Mouse (Mus musculus) stomach, embryonic 16.5 days (tissue): ENCODE measurements around the gene Krt34. TPM values are rescaled to one million over a fixed set of nuclear protein-coding genes. Genes with fewer than 3 reads are reported as not detected.

Source experiments
- ATAC-seq: fragments of 200-750 bp; cut with Nextera tagmentation; 2 replicates; pipeline ENCODE4 v1.8.0; 2017; ENCODE audit warnings: moderate number of reproducible peaks, moderate TSS enrichment; ENCODE audit not compliant: insufficient read depth, low FRiP score
- H3K27ac ChIP-seq: fragments of 300-500 bp; sonication (generic); 2 replicates; pipeline ENCODE4 v1.5.1; 2014; ENCODE audit warnings: low read length
- H3K27me3 ChIP-seq: fragments of 300-500 bp; sonication (generic); 2 replicates; pipeline ENCODE4 v1.6.1; 2014; ENCODE audit warnings: low read length, control low read depth, mixed read lengths; ENCODE audit not compliant: control insufficient read depth, insufficient read depth
- H3K36me3 ChIP-seq: fragments of 300-500 bp; sonication (generic); 2 replicates; pipeline ENCODE4 v1.6.1; 2014; ENCODE audit warnings: low read length; ENCODE audit not compliant: control insufficient read depth, insufficient read depth
- H3K4me1 ChIP-seq: fragments of 300-500 bp; sonication (generic); 2 replicates; pipeline ENCODE4 v1.6.1; 2014; ENCODE audit warnings: low read length, control low read depth, mixed read lengths; ENCODE audit not compliant: control insufficient read depth, insufficient read depth
- H3K4me2 ChIP-seq: fragments of 300-500 bp; sonication (generic); 2 replicates; pipeline ENCODE4 v1.6.1; 2014; ENCODE audit warnings: low read depth, low read length, mixed read lengths
- H3K4me3 ChIP-seq: fragments of 300-500 bp; sonication (generic); replicated peaks from 2 replicates; pipeline ENCODE4 v1.5.1; 2014; ENCODE audit warnings: mild to moderate bottlenecking, low read length
- H3K9ac ChIP-seq: fragments of 300-500 bp; sonication (generic); 2 replicates; pipeline ENCODE4 v1.6.1; 2014; ENCODE audit warnings: low read length
- H3K9me3 ChIP-seq: fragments of 300-500 bp; sonication (generic); replicated peaks from 2 replicates; pipeline ENCODE4 v1.6.1; 2016; ENCODE audit warnings: low read length, control low read depth; ENCODE audit not compliant: control insufficient read depth
- WGBS: fragments of 180-500 bp; shearing (Covaris S2); extraction: QIAGEN DNeasy Blood & Tissue Kit; methylation state at CpG from one replicate; pipeline ENCODE4 v1.1.7; 2014; 5-methylcytosine and 5-hydroxymethylcytosine counted together
- polyA plus RNA-seq: library from polyadenylated mRNA; unstranded; fragments of >200 nt; fragmentation: Nextera tagmentation; extraction: Ambion mirVana; gene quantifications from 2 replicates; pipeline ENCODE4 v1.2.1, GENCODE M21; 2015

Krt34 gene
- polyA plus RNA-seq, result 3.2 and 4.2 TPM in 2 replicates

- WGBS, result 88% methylated on average over 6 of the region's 6 CpGs
- Histone ChIP-seq H3K4me1 (no peaks in the 10 kb centered on the region), H3K36me3 (no peaks in the 10 kb centered on the region), H3K9ac (no peak within 1 kb of the TSS), H3K9me3 (no peaks in the 10 kb centered on the region), H3K27ac (no peak within 1 kb of the TSS), H3K27me3 (no peaks in the 10 kb centered on the region), H3K4me3 (no peak within 1 kb of the TSS), H3K4me2 (no peak within 1 kb of the TSS)
- no peak for ATAC-seq
These were observed at the start of gene Krt34 for GRCm38 (mm10) chr11:100041454-100041853. TSS of gene Krt34 (minus strand) at chr11:100041554.

DNA sequence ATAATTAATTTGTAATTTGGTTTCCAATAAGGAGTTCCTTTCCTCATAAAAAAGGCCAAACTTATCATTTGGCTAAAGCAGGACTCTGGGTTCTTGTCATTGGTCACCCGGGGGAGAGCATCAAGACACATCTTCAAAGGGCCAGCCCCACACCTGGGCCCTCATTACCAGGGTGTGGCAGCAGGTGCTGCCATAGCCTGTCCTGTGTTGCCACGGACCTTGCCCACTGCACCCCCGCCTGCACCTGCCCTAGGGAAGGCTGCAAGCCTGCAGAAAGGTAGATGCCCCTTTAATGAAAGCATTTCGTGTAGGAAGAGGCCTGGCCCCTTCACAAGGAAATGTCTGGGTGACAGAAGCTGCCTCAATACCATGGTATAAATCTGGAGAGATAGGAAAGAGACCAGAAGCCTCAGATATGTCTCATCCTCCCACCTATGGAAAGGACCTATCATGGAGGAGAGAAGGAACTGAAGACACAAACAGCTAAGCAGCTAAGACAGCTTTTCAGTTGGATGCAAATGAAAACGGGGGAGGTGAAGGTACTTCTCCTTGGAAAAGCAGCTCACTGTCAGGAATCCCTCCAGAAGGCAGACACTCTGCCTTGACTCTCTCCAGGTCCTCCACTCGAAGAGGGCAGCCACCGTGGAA lies 47.1 kb upstream of the Krt34 start:
- Histone ChIP-seq H3K9me3 (no peaks in the 10 kb centered on the region), H3K27ac (no peak overlapping the region), H3K9ac (no peak overlapping the region), H3K27me3 (no peaks in the 10 kb centered on the region), H3K36me3 (no peaks in the 10 kb centered on the region), H3K4me2 (no peak overlapping the region), H3K4me1 (no peaks in the 10 kb centered on the region), H3K4me3 (no peak overlapping the region)
- no peak for ATAC-seq
- WGBS, result 61% methylated on average over 7 of the region's 7 CpGs

DNA sequence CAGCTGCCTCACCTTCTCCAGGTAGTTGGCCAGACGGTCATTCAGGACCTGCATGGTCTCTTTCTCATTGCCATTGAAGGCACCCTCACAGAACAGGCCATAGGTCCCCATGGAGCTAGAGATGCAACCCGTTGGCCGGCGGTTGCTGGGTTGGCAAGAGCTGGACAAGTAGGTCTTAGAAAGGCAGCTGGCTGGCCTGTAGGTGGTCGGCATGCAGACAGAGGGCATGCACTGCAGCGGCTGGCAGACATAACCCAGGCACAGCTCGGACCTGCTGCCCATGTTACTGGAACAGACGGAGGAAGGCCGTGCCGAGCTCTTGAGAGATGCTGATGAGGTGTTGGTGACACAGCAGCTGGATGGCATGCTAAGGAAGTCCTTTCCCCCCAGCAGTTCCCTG lies 46.5 kb upstream of the Krt34 start, which contains the start of gene Krt32:
TSS of gene Krt32 (minus strand) at position 366 of the 400 bp plus-strand sequence.
- Histone ChIP-seq H3K36me3 (no peaks in the 10 kb centered on the region), H3K9me3 (no peaks in the 10 kb centered on the region), H3K9ac (no peak within 1 kb of the TSS), H3K27ac (no peak within 1 kb of the TSS), H3K4me1 (no peaks in the 10 kb centered on the region), H3K27me3 (no peaks in the 10 kb centered on the region), H3K4me2 (no peak within 1 kb of the TSS), H3K4me3 (no peak within 1 kb of the TSS)
- WGBS, result 94% methylated on average over 10 of the region's 10 CpGs
- no peak for ATAC-seq

- no peak overlapping the region for H3K4me2 ChIP-seq
- no peaks in the 10 kb centered on the region for H3K27me3 ChIP-seq
- no peaks in the 10 kb centered on the region for H3K9me3 ChIP-seq
- no peak overlapping the region for H3K9ac ChIP-seq
- no peaks in the 10 kb centered on the region for H3K36me3 ChIP-seq
- 41% methylated on average over 1 of the region's 1 CpGs for WGBS
- H3K4me1 ChIP-seq, result no peaks in the 10 kb centered on the region
- no peak overlapping the region for H3K4me3 ChIP-seq
- H3K27ac ChIP-seq, result peak overlapping the region; percentile 87; the same call in 1 of the 2 replicates
- ATAC-seq, result peak; percentile 78; the same call in 1 of the 2 replicates
These were observed 32.5 kb upstream of the Krt34 start for GRCm38 (mm10) chr11:100073873-100074272.

- 0 out of 2 replicates have a peak, but pooled peaks cover 6% of the 10 kb centered on the region for H3K4me1 ChIP-seq
- peak overlapping the region; percentile 76 for H3K27ac ChIP-seq
- H3K4me2 ChIP-seq, result 0 out of 2 replicates have a peak overlapping the region, but pooled peaks have one; percentile 13
- no peak overlapping the region for H3K4me3 ChIP-seq
- 62% methylated on average over 17 of the region's 17 CpGs for WGBS
- no peaks in the 10 kb centered on the region for H3K9me3 ChIP-seq
- no peaks in the 10 kb centered on the region for H3K27me3 ChIP-seq
- ATAC-seq, result peak; percentile 90
- 0 out of 2 replicates have a peak overlapping the region, but pooled peaks have one; percentile 10 for H3K9ac ChIP-seq
- H3K36me3 ChIP-seq, result no peaks in the 10 kb centered on the region
These were observed 26.1 kb upstream of the Krt34 start for GRCm38 (mm10) chr11:100067293-100068036.

DNA sequence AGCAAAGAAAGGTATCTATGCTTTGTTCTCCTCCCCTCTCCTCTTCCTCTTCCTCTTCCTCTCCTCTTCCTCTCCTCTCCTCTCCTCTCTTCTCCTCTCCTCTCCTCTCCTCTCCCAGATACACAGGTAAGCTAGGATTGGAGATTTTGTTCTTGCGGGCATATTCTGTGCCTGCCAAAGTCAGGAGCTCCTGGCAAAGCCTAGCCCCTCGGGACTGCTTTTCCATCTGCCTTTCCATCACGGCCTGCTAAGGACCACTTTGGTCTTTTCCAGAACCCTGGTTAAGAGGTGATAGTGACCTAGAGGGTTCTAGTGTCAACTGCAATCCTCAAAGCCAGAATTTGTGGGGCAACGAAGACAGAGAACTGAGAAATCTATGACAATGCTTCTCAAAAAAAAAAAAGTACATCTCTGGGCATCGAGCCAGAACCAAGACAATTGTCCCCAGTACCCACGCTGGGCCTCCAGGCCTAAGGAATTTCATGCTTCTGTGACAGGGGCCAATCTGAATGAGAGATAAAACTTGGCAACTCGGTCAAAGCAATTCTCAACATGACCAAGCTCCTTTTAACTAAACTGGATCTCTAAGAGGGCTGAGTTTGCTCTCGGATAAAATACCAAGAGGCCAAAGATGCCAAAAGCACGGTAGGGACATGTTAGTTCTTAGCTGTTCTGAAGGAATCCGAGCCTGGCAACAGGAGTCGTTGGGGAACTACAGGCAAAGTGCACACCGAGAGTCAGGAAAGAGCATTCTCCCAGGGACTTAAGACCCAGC lies 25.1 kb upstream of the Krt34 start:
- no peak for ATAC-seq
- Histone ChIP-seq H3K4me1 (0 out of 2 replicates have a peak, but pooled peaks cover 6% of the 10 kb centered on the region), H3K27ac (peak overlapping the region; percentile 68), H3K4me2 (no peak overlapping the region), H3K4me3 (no peak overlapping the region), H3K36me3 (no peaks in the 10 kb centered on the region), H3K9ac (no peak overlapping the region), H3K27me3 (no peaks in the 10 kb centered on the region), H3K9me3 (no peaks in the 10 kb centered on the region)
- 72% methylated on average over 12 of the region's 12 CpGs for WGBS

- 74% methylated on average over 8 of the region's 8 CpGs for WGBS
- no peaks in the 10 kb centered on the region for H3K36me3 ChIP-seq
- no peak overlapping the region for H3K4me3 ChIP-seq
- no peak overlapping the region for H3K4me2 ChIP-seq
- no peak overlapping the region for H3K9ac ChIP-seq
- H3K9me3 ChIP-seq, result no peaks in the 10 kb centered on the region
- H3K27me3 ChIP-seq, result no peaks in the 10 kb centered on the region
- H3K27ac ChIP-seq, result no peak overlapping the region
- ATAC-seq, result no peak
- no peaks in the 10 kb centered on the region for H3K4me1 ChIP-seq
These were observed 17.5 kb upstream of the Krt34 start for GRCm38 (mm10) chr11:100058875-100059274.

- H3K9me3 ChIP-seq, result no peaks in the 10 kb centered on the region
- peak; percentile 69; the same call in 1 of the 2 replicates for ATAC-seq
- peak overlapping the region; percentile 68 for H3K27ac ChIP-seq
- H3K4me3 ChIP-seq, result no peak overlapping the region
- 54% methylated on average over 9 of the region's 9 CpGs for WGBS
- H3K4me2 ChIP-seq, result no peak overlapping the region
- no peak overlapping the region for H3K9ac ChIP-seq
- no peaks in the 10 kb centered on the region for H3K36me3 ChIP-seq
- H3K27me3 ChIP-seq, result no peaks in the 10 kb centered on the region; the same call in 1 of the 2 replicates
- H3K4me1 ChIP-seq, result no peaks in the 10 kb centered on the region
These were observed 14.6 kb upstream of the Krt34 start for GRCm38 (mm10) chr11:100055686-100056655.
